Mouse (Mus musculus): ENCODE results near the gene Suclg2. TPM values are rescaled to one million over a fixed set of nuclear protein-coding genes. Genes with fewer than 3 reads are reported as not detected.

Suclg2 gene
- polyA plus RNA-seq, 1 experiment from 2014 or later: 56.5 TPM

- Histone ChIP-seq H3K4me3 (ENCODE audit: low read depth, low read length) (no peak overlapping the region), H3K9ac (ENCODE audit: low read length) (no peak overlapping the region), H3K27ac (replicated peaks; ENCODE audit: low read depth, low read length) (no peak overlapping the region), H3K36me3 (ENCODE audit: control insufficient read depth, insufficient read depth, low read length) (no peaks in the 10 kb centered on the region), H3K27me3 (ENCODE audit: control insufficient read depth, insufficient read depth, low read length) (no peaks in the 10 kb centered on the region), H3K9me3 (ENCODE audit: control insufficient read depth, low read length) (no peaks in the 10 kb centered on the region), H3K4me1 (ENCODE audit: control insufficient read depth, insufficient read depth, low read length) (peaks cover 8% of the 10 kb centered on the region; the same call in 1 of the 2 replicates), H3K4me2 (ENCODE audit: low read depth, severe bottlenecking) (no peak overlapping the region)
- ATAC-seq (ENCODE audit: insufficient number of reproducible peaks, low FRiP score, low TSS enrichment, low read depth) (no peak), DNase-seq (ENCODE audit: low spot score) (no peak)
- WGBS: 56% methylated on average over 5 of the region's 5 CpGs
Observed at GRCm38 (mm10) chr6:95709106-95709505, 9.5 kb downstream of the Suclg2 start.

GRCm38 (mm10) chr6:95704626-95705025 is 14.0 kb downstream of the Suclg2 start:
- ATAC-seq (ENCODE audit: insufficient number of reproducible peaks, low FRiP score, low TSS enrichment, low read depth): no peak
- no peak overlapping the region for H3K27ac ChIP-seq (replicated peaks; ENCODE audit: low read depth, low read length)
- peaks cover 3% of the 10 kb centered on the region; the same call in 1 of the 2 replicates for H3K4me1 ChIP-seq (ENCODE audit: control insufficient read depth, insufficient read depth, low read length)
- H3K9me3 ChIP-seq (ENCODE audit: control insufficient read depth, low read length): no peaks in the 10 kb centered on the region
- H3K36me3 ChIP-seq (ENCODE audit: control insufficient read depth, insufficient read depth, low read length): no peaks in the 10 kb centered on the region
- no peak for DNase-seq (ENCODE audit: low spot score)
- no peak overlapping the region for H3K9ac ChIP-seq (ENCODE audit: low read length)
- H3K4me2 ChIP-seq (ENCODE audit: low read depth, severe bottlenecking): no peak overlapping the region
- H3K27me3 ChIP-seq (ENCODE audit: control insufficient read depth, insufficient read depth, low read length): no peaks in the 10 kb centered on the region
- 80% methylated on average over 4 of the region's 4 CpGs for WGBS
- H3K4me3 ChIP-seq (ENCODE audit: low read depth, low read length): no peak overlapping the region

- Histone ChIP-seq H3K9me3 (ENCODE audit: control insufficient read depth, low read length) (no peaks in the 10 kb centered on the region), H3K9ac (ENCODE audit: low read length) (no peak overlapping the region), H3K4me2 (ENCODE audit: low read depth, severe bottlenecking) (no peak overlapping the region), H3K27ac (replicated peaks; ENCODE audit: low read depth, low read length) (no peak overlapping the region), H3K4me1 (ENCODE audit: control insufficient read depth, insufficient read depth, low read length) (peaks cover 4% of the 10 kb centered on the region; the same call in 1 of the 2 replicates), H3K36me3 (ENCODE audit: control insufficient read depth, insufficient read depth, low read length) (no peaks in the 10 kb centered on the region), H3K4me3 (ENCODE audit: low read depth, low read length) (no peak overlapping the region), H3K27me3 (ENCODE audit: control insufficient read depth, insufficient read depth, low read length) (no peaks in the 10 kb centered on the region)
- DNase-seq (ENCODE audit: low spot score) (no peak), ATAC-seq (ENCODE audit: insufficient number of reproducible peaks, low FRiP score, low TSS enrichment, low read depth) (no peak)
- WGBS: 75% methylated on average over 9 of the region's 9 CpGs
Observed at GRCm38 (mm10) chr6:95702200-95702599, 16.4 kb downstream of the Suclg2 start.

GRCm38 (mm10) chr6:95701786-95702185 is 16.8 kb downstream of the Suclg2 start:
- no peak for ATAC-seq (ENCODE audit: insufficient number of reproducible peaks, low FRiP score, low TSS enrichment, low read depth)
- H3K4me2 ChIP-seq (ENCODE audit: low read depth, severe bottlenecking): no peak overlapping the region
- no peak overlapping the region for H3K4me3 ChIP-seq (ENCODE audit: low read depth, low read length)
- H3K36me3 ChIP-seq (ENCODE audit: control insufficient read depth, insufficient read depth, low read length): no peaks in the 10 kb centered on the region
- peaks cover 4% of the 10 kb centered on the region; the same call in 1 of the 2 replicates for H3K4me1 ChIP-seq (ENCODE audit: control insufficient read depth, insufficient read depth, low read length)
- DNase-seq (ENCODE audit: low spot score): no peak
- no peaks in the 10 kb centered on the region for H3K27me3 ChIP-seq (ENCODE audit: control insufficient read depth, insufficient read depth, low read length)
- H3K27ac ChIP-seq (replicated peaks; ENCODE audit: low read depth, low read length): no peak overlapping the region
- H3K9me3 ChIP-seq (ENCODE audit: control insufficient read depth, low read length): no peaks in the 10 kb centered on the region
- H3K9ac ChIP-seq (ENCODE audit: low read length): no peak overlapping the region
- 78% methylated on average over 7 of the region's 7 CpGs for WGBS

- peaks cover 4% of the 10 kb centered on the region; the same call in 1 of the 2 replicates for H3K4me1 ChIP-seq (ENCODE audit: control insufficient read depth, insufficient read depth, low read length)
- 79% methylated on average over 2 of the region's 2 CpGs for WGBS
- ATAC-seq (ENCODE audit: insufficient number of reproducible peaks, low FRiP score, low TSS enrichment, low read depth): no peak
Observed at GRCm38 (mm10) chr6:95700981-95701610, 17.5 kb downstream of the Suclg2 start.

GRCm38 (mm10) chr6:95700191-95700590 is 18.4 kb downstream of the Suclg2 start:
- H3K27ac ChIP-seq (replicated peaks; ENCODE audit: low read depth, low read length): no peak overlapping the region
- no peaks in the 10 kb centered on the region for H3K9me3 ChIP-seq (ENCODE audit: control insufficient read depth, low read length)
- DNase-seq (ENCODE audit: low spot score) (no peak), ATAC-seq (ENCODE audit: insufficient number of reproducible peaks, low FRiP score, low TSS enrichment, low read depth) (no peak)
- no peak overlapping the region for H3K9ac ChIP-seq (ENCODE audit: low read length)
- H3K27me3 ChIP-seq (ENCODE audit: control insufficient read depth, insufficient read depth, low read length): no peaks in the 10 kb centered on the region
- H3K4me3 ChIP-seq (ENCODE audit: low read depth, low read length): no peak overlapping the region
- 80% methylated on average over 5 of the region's 5 CpGs for WGBS
- H3K36me3 ChIP-seq (ENCODE audit: control insufficient read depth, insufficient read depth, low read length): no peaks in the 10 kb centered on the region
- peaks cover 4% of the 10 kb centered on the region; the same call in 1 of the 2 replicates for H3K4me1 ChIP-seq (ENCODE audit: control insufficient read depth, insufficient read depth, low read length)
- H3K4me2 ChIP-seq (ENCODE audit: low read depth, severe bottlenecking): no peak overlapping the region

More at GRCm38 (mm10) chr6:95700981-95701610, 17.5 kb downstream of the Suclg2 start:
- DNase-seq (ENCODE audit: low spot score): no peak
- no peaks in the 10 kb centered on the region for H3K36me3 ChIP-seq (ENCODE audit: control insufficient read depth, insufficient read depth, low read length)
- H3K4me3 ChIP-seq (ENCODE audit: low read depth, low read length): no peak overlapping the region
- H3K27me3 ChIP-seq (ENCODE audit: control insufficient read depth, insufficient read depth, low read length): no peaks in the 10 kb centered on the region
- no peak overlapping the region for H3K9ac ChIP-seq (ENCODE audit: low read length)
- no peak overlapping the region for H3K27ac ChIP-seq (replicated peaks; ENCODE audit: low read depth, low read length)
- no peak overlapping the region for H3K4me2 ChIP-seq (ENCODE audit: low read depth, severe bottlenecking)
- no peaks in the 10 kb centered on the region for H3K9me3 ChIP-seq (ENCODE audit: control insufficient read depth, low read length)

- Histone ChIP-seq H3K4me3 (ENCODE audit: low read depth, low read length) (no peak overlapping the region), H3K27ac (replicated peaks; ENCODE audit: low read depth, low read length) (no peak overlapping the region), H3K4me1 (ENCODE audit: control insufficient read depth, insufficient read depth, low read length) (peaks cover 4% of the 10 kb centered on the region; the same call in 1 of the 2 replicates), H3K36me3 (ENCODE audit: control insufficient read depth, insufficient read depth, low read length) (no peaks in the 10 kb centered on the region), H3K4me2 (ENCODE audit: low read depth, severe bottlenecking) (no peak overlapping the region), H3K9me3 (ENCODE audit: control insufficient read depth, low read length) (no peaks in the 10 kb centered on the region), H3K27me3 (ENCODE audit: control insufficient read depth, insufficient read depth, low read length) (no peaks in the 10 kb centered on the region), H3K9ac (ENCODE audit: low read length) (no peak overlapping the region)
- DNase-seq (ENCODE audit: low spot score) (no peak), ATAC-seq (ENCODE audit: insufficient number of reproducible peaks, low FRiP score, low TSS enrichment, low read depth) (no peak)
- 90% methylated on average over 3 of the region's 3 CpGs for WGBS
Observed at GRCm38 (mm10) chr6:95699326-95699725, 19.3 kb downstream of the Suclg2 start.

GRCm38 (mm10) chr6:95698536-95699162 is 20.0 kb downstream of the Suclg2 start:
- peaks cover 4% of the 10 kb centered on the region; the same call in 1 of the 2 replicates for H3K4me1 ChIP-seq (ENCODE audit: control insufficient read depth, insufficient read depth, low read length)
- H3K27me3 ChIP-seq (ENCODE audit: control insufficient read depth, insufficient read depth, low read length): no peaks in the 10 kb centered on the region
- DNase-seq (ENCODE audit: low spot score): no peak
- 44% methylated on average over 3 of the region's 6 CpGs for WGBS
- H3K4me3 ChIP-seq (ENCODE audit: low read depth, low read length): no peak overlapping the region
- no peaks in the 10 kb centered on the region for H3K9me3 ChIP-seq (ENCODE audit: control insufficient read depth, low read length)
- H3K36me3 ChIP-seq (ENCODE audit: control insufficient read depth, insufficient read depth, low read length): no peaks in the 10 kb centered on the region
- no peak overlapping the region for H3K9ac ChIP-seq (ENCODE audit: low read length)
- ATAC-seq (ENCODE audit: insufficient number of reproducible peaks, low FRiP score, low TSS enrichment, low read depth): no peak
- no peak overlapping the region for H3K4me2 ChIP-seq (ENCODE audit: low read depth, severe bottlenecking)
- H3K27ac ChIP-seq (replicated peaks; ENCODE audit: low read depth, low read length): no peak overlapping the region
